Mouse (Mus musculus) stomach, embryonic 14.5 days (tissue): Measurements from ENCODE around the gene Rab21. TPM values are rescaled to one million over a fixed set of nuclear protein-coding genes. Genes with fewer than 3 reads are reported as not detected.

Experiments used
- ATAC-seq: fragments of 200-750 bp; cut with Nextera tagmentation; 2 replicates; pipeline ENCODE4 v1.8.0; 2017; ENCODE audit warnings: low read depth, moderate TSS enrichment; ENCODE audit not compliant: insufficient number of reproducible peaks, insufficient read depth, low FRiP score
- H3K27ac ChIP-seq: fragments of 300-500 bp; sonication (generic); 2 replicates; pipeline ENCODE4 v1.5.1; 2014; ENCODE audit warnings: mild to moderate bottlenecking, low read length, moderate library complexity, mixed read lengths
- H3K27me3 ChIP-seq: fragments of 300-500 bp; sonication (generic); 2 replicates; pipeline ENCODE4 v1.6.1; 2014; ENCODE audit warnings: low read length, control low read depth, mixed read lengths; ENCODE audit not compliant: control insufficient read depth, insufficient read depth
- H3K36me3 ChIP-seq: fragments of 300-500 bp; sonication (generic); 2 replicates; pipeline ENCODE4 v1.6.1; 2014; ENCODE audit warnings: mild to moderate bottlenecking, control low read depth, low read length, moderate library complexity, mixed read lengths; ENCODE audit not compliant: control insufficient read depth, insufficient read depth
- H3K4me1 ChIP-seq: fragments of 300-500 bp; sonication (generic); 2 replicates; pipeline ENCODE4 v1.6.1; 2014; ENCODE audit warnings: low read length, control low read depth, mixed read lengths; ENCODE audit not compliant: control insufficient read depth, insufficient read depth
- H3K4me2 ChIP-seq: fragments of 300-500 bp; sonication (generic); replicated peaks from 2 replicates; pipeline ENCODE4 v1.6.1; 2014; ENCODE audit warnings: low read depth, low read length, control low read depth
- H3K4me3 ChIP-seq: fragments of 300-500 bp; sonication (generic); 2 replicates; pipeline ENCODE4 v1.5.1; 2014; ENCODE audit warnings: low read depth, low read length, control low read depth
- H3K9ac ChIP-seq: fragments of 300-500 bp; sonication (generic); replicated peaks from 2 replicates; pipeline ENCODE4 v1.6.1; 2014; ENCODE audit warnings: low read depth, mild to moderate bottlenecking, control low read depth, low read length, moderate library complexity, mixed read lengths
- H3K9me3 ChIP-seq: fragments of 300-500 bp; sonication (generic); 2 replicates; pipeline ENCODE4 v1.6.1; 2016; ENCODE audit warnings: low read depth, low read length, control low read depth; ENCODE audit not compliant: control insufficient read depth
- WGBS: fragments of 180-500 bp; shearing (Covaris S2); extraction: QIAGEN DNeasy Blood & Tissue Kit; methylation state at CpG from one replicate; pipeline ENCODE4 v1.1.7; 2014; 5-methylcytosine and 5-hydroxymethylcytosine counted together
- polyA plus RNA-seq: library from polyadenylated mRNA; unstranded; fragments of >200 nt; fragmentation: Nextera tagmentation; extraction: Ambion mirVana; gene quantifications from 2 replicates; pipeline ENCODE4 v1.2.1, GENCODE M21; 2014

Gene Rab21
- polyA plus RNA-seq, 1 experiment from 2014 or later: 8.0 TPM

DNA sequence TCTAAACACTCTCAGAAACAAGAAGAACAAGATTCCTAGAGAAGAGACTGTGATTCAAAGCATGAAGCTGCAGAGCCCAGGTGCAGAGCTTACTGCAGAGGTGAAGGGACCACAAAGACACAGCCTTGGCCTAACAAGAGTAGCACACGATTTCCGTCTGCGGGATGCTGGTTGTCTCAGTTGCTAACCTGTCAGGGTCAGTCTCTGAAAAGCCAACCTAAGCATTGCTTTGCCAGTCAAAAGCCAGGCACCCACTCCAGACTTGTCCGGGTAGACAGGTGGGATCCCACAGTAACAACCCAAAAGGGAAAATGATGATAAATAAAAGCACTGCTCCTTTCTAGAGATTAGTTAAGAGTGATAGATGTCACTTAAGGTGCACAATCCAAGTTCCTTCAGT, 6.2 kb downstream of the Rab21 start:
- Histone ChIP-seq H3K36me3 (no peaks in the 10 kb centered on the region), H3K9ac (no peak overlapping the region), H3K27ac (no peak overlapping the region), H3K9me3 (no peaks in the 10 kb centered on the region), H3K27me3 (no peaks in the 10 kb centered on the region), H3K4me2 (no peak overlapping the region), H3K4me3 (no peak overlapping the region), H3K4me1 (peaks cover 20% of the 10 kb centered on the region; the same call in 1 of the 2 replicates)
- 84% methylated on average over 4 of the region's 4 CpGs for WGBS
- no peak for ATAC-seq

DNA sequence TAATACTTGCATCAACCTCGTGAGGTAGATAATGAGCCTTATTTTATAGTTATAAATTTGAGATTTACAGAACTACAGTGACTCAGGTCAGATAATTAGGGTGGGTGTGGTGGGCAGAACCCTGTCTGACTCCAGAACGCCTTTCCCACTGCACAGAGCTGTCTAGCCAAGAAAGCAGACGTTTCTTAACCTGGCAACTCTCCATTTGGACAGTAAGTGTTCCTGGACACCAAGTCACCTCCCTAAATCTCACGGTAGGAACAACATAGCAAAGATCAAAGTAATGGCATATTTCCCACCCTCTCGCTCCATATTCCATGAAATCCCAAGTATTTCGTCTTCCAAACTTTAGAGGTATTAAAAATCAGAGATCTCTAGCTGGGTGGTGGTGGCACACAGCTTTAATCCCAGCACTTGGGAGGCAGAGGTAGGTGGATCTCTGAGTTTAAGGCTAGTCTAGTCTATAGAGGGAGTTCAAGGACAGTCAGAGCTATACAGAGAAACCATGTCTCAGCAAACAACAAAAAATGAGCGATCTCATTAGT, 8.0 kb downstream of the Rab21 start:
- ATAC-seq: no peak
- H3K36me3 ChIP-seq: peaks cover 2% of the 10 kb centered on the region; the same call in 1 of the 2 replicates
- no peaks in the 10 kb centered on the region for H3K9me3 ChIP-seq
- no peaks in the 10 kb centered on the region for H3K27me3 ChIP-seq
- no peak overlapping the region for H3K4me3 ChIP-seq
- H3K9ac ChIP-seq: no peak overlapping the region
- no peak overlapping the region for H3K4me2 ChIP-seq
- 83% methylated on average over 7 of the region's 7 CpGs for WGBS
- H3K4me1 ChIP-seq: peaks cover 5% of the 10 kb centered on the region; the same call in 1 of the 2 replicates
- H3K27ac ChIP-seq: no peak overlapping the region

DNA sequence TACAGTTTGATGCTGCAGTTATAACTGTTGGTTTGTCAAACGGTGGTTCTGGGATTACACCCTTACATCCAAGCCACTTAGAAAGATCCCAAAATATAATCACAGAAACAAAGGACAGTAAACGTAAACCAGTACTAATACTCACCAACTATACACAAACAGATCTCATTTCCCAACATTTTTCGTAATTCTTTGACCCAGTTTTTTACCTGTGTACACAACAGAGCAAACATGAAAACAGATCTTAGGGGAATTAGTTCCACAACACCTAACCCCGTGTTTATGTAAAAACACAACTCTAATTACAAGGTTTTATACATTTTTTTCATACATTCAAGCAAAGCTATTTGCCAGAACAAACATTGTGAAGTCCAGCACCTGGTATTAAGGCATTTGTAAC, 16.7 kb downstream of the Rab21 start:
- H3K9me3 ChIP-seq: no peaks in the 10 kb centered on the region
- no peak overlapping the region for H3K27ac ChIP-seq
- peaks cover 28% of the 10 kb centered on the region; the same call in 1 of the 2 replicates for H3K36me3 ChIP-seq
- WGBS: 87% methylated on average over 4 of the region's 4 CpGs
- no peak overlapping the region for H3K4me3 ChIP-seq
- no peaks in the 10 kb centered on the region for H3K4me1 ChIP-seq
- no peak overlapping the region for H3K9ac ChIP-seq
- no peaks in the 10 kb centered on the region for H3K27me3 ChIP-seq
- H3K4me2 ChIP-seq: no peak overlapping the region
- ATAC-seq: no peak

DNA sequence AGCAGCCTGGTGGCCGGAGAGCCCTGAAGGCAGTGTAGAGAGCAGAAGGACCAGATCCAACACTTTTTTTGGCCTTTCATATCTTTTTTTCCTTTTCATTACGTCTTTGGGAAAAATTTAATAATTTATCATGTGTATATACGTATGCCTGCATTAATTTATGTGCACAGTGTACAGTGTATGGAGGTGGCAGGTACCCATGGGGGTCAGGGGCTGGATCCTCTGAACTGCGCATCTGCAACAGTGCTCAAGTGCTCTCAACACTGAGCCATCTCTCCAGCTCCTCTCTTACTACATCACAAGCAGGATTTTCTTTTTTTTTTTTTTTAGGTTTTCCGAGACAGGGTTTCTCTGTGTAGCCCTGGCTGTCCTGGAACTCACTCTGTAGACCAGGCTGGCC, 17.8 kb downstream of the Rab21 start:
- WGBS: 90% methylated on average over 5 of the region's 5 CpGs
- peaks cover 36% of the 10 kb centered on the region; the same call in 1 of the 2 replicates for H3K36me3 ChIP-seq

DNA sequence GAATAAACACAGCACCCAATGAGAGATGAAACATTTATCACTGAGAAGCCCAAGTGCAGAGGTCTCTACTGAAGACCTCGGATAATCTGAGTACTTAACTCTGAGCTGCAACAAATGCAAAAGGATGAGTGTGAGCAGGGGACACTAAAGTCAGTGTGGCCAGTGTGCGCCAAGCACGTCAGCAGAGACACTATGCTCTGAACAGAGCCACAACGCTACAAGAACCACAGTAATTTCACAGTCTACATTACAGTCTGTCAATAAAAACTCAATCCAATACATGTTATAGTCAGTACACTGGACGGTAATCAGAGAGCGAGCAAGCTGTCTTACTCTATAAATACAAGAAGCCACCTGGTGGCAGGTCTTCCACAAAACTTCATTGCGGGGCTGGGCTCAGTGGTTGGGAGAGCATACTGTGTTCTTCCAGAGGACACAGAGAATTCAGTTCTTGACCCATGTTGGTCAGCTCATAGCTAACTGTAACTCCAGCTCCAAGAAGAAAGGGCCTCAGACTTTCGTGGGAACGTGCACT, 18.9 kb downstream of the Rab21 start:
- H3K4me1 ChIP-seq: no peaks in the 10 kb centered on the region
- H3K9me3 ChIP-seq: no peaks in the 10 kb centered on the region
- H3K4me3 ChIP-seq: no peak overlapping the region
- H3K4me2 ChIP-seq: no peak overlapping the region
- peaks cover 30% of the 10 kb centered on the region; the same call in 1 of the 2 replicates for H3K36me3 ChIP-seq
- no peak overlapping the region for H3K27ac ChIP-seq
- WGBS: 68% methylated on average over 9 of the region's 9 CpGs
- H3K27me3 ChIP-seq: no peaks in the 10 kb centered on the region
- H3K9ac ChIP-seq: no peak overlapping the region
- no peak for ATAC-seq

More for the DNA sequence above, 17.8 kb downstream of the Rab21 start:
- no peak overlapping the region for H3K9ac ChIP-seq
- H3K27ac ChIP-seq: no peak overlapping the region
- H3K4me1 ChIP-seq: no peaks in the 10 kb centered on the region
- no peak for ATAC-seq
- no peaks in the 10 kb centered on the region for H3K9me3 ChIP-seq
- H3K4me3 ChIP-seq: no peak overlapping the region
- no peaks in the 10 kb centered on the region for H3K27me3 ChIP-seq
- no peak overlapping the region for H3K4me2 ChIP-seq

DNA sequence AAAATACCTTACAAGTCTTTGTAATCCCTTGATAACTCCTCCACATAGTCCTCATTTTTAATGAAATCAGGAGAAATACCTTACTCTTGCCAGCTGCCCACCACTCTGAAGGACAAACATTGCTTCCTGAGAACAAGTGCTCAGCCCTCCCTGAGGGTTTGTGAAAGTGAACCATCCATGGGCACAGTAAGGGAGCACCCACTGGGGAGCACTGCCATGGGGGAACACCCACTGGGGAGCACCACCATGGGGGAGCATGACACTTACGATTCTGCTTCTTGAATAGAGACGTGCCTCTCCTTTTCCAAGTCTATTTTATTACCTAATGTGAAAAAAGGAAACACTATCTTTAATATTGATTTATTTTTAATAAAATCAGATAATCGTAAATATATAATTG, 20.2 kb downstream of the Rab21 start:
- peaks cover 30% of the 10 kb centered on the region for H3K36me3 ChIP-seq
- no peak overlapping the region for H3K27ac ChIP-seq
- no peaks in the 10 kb centered on the region for H3K4me1 ChIP-seq
- no peaks in the 10 kb centered on the region for H3K9me3 ChIP-seq
- ATAC-seq: no peak
- 96% methylated on average over 3 of the region's 3 CpGs for WGBS
- H3K9ac ChIP-seq: no peak overlapping the region
- H3K27me3 ChIP-seq: no peaks in the 10 kb centered on the region
- no peak overlapping the region for H3K4me2 ChIP-seq
- no peak overlapping the region for H3K4me3 ChIP-seq

DNA sequence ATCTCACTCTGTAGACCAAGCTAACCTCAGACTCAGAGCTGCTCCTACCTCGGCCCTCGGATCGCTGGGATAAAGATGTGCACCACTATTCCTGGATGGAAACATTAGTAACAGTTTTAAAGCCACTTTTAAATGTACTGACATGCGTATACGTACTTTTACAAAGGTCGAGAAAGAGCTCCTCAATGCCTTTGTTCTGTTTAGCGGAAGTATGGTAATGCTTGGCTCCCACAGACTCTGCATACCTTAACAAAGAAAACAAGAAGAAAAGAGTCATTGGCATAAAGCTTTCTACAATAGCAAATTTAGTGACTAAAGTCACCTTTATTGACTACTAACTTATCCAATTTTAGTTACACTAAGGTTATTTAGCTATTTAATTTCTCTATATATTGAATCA, 20.7 kb downstream of the Rab21 start:
- H3K4me3 ChIP-seq: no peak overlapping the region
- H3K9me3 ChIP-seq: no peaks in the 10 kb centered on the region
- H3K36me3 ChIP-seq: peaks cover 31% of the 10 kb centered on the region
- H3K4me1 ChIP-seq: no peaks in the 10 kb centered on the region
- 94% methylated on average over 7 of the region's 7 CpGs for WGBS
- no peaks in the 10 kb centered on the region for H3K27me3 ChIP-seq
- no peak overlapping the region for H3K27ac ChIP-seq
- no peak overlapping the region for H3K9ac ChIP-seq
- no peak for ATAC-seq
- no peak overlapping the region for H3K4me2 ChIP-seq

DNA sequence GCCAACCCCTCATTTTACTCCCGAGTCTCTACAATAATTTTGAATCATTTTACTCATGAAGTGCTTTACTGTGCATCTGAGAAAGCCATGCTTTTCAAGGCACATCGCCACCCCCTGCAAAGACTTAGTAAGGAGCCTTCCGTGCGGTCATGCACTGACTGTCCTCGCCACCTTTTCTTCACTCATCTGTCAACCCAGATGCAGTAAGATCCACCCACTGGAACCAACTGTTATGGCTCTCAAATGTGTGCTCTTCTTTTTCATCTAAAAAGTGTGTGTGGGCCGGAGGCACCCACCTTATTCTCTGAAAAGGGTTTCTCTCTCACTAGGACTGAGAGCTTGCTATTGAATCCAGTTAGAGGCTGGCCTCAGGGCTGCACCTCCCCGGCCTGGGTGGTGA, 21.4 kb downstream of the Rab21 start:
- 92% methylated on average over 7 of the region's 7 CpGs for WGBS
- Histone ChIP-seq H3K27ac (no peak overlapping the region), H3K4me2 (no peak overlapping the region), H3K27me3 (no peaks in the 10 kb centered on the region), H3K36me3 (peaks cover 28% of the 10 kb centered on the region), H3K4me3 (no peak overlapping the region), H3K4me1 (no peaks in the 10 kb centered on the region), H3K9me3 (no peaks in the 10 kb centered on the region), H3K9ac (no peak overlapping the region)
- no peak for ATAC-seq

DNA sequence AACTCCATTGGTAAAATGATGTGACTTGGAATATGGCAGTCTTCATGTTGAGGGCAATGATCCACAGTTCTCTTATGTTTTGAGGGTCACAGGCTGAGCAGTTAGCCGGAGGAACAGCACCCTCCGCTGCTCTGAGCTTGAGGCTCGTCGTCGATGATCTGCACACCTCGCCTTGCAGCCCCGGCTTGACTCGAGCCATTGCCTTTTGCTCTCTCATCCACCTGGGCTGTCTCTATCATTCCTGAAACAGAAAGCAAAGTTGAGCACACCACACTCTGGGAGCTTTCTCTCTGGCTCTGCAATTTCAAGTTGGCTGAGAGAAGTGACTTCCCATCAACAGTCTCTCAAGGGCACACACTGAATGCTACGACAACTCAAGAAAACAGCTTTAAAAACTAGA, 24.7 kb downstream of the Rab21 start:
- Histone ChIP-seq H3K27me3 (no peaks in the 10 kb centered on the region), H3K36me3 (peaks cover 42% of the 10 kb centered on the region), H3K4me2 (no peak overlapping the region), H3K9ac (no peak overlapping the region), H3K4me1 (no peaks in the 10 kb centered on the region), H3K4me3 (no peak overlapping the region), H3K27ac (no peak overlapping the region), H3K9me3 (no peaks in the 10 kb centered on the region)
- 95% methylated on average over 9 of the region's 9 CpGs for WGBS
- ATAC-seq: no peak
